Mouse (Mus musculus) cortical plate, adult 2 months (tissue): ENCODE results near the gene Esrrb.

ENCODE experiments used
- CTCF ChIP-seq: fragments of 200-500 bp; IDR thresholded peaks from 2 replicates; pipeline ENCODE4 v1.5.1; 2011; ENCODE audit warnings: mild to moderate bottlenecking, control low read depth, low read length; ENCODE audit not compliant: insufficient read depth; ENCODE audit errors: extremely low read depth
- POLR2A ChIP-seq: fragments of 200-500 bp; IDR thresholded peaks from 2 replicates; pipeline ENCODE4 v1.6.1; 2011; ENCODE audit warnings: mild to moderate bottlenecking, low read length, control low read depth; ENCODE audit not compliant: insufficient read depth; ENCODE audit errors: extremely low read depth

DNA sequence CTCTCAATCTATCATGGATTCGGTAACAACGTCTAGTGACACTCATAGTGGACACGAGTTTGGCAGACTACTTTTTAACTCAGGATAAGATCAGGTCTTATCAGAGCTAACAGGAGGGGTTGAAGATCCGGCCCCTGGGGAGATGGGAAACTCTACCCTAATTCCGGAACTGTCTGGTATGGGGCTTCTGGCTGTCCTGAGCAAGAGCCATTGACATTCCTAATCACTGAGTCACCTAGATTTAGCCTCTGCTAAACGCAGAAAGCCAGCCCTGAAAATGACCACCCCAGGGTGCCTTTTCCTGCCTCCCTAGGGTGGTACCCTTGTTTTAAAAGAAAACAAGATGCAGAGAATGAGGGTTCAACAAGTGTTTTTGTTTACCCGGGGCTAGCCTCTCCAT is 34.4 kb downstream of the Esrrb start:
- no peak for TF ChIP-seq CTCF
- TF ChIP-seq POLR2A, result no peak
